Mouse (Mus musculus) heart, postnatal 36 days (tissue): ENCODE measurements around the gene Prkrip1. TPM values are rescaled to one million over a fixed set of nuclear protein-coding genes. Genes with fewer than 3 reads are reported as not detected.
A peak's percentile ranks its signal among the peaks of the same experiment; 100 is the strongest.
"Not testable (repeated sequence)": the region's sequence is repeated elsewhere in the genome, so short reads cannot be mapped to it uniquely, and the experiment has no call there.

ENCODE experiments used
- DNase-seq, 2 experiments: peaks; one replicate each; pipeline ENCODE4 v3.0.0; 2021 to 2022
- intact Hi-C: fragments of 180-260 bp; cut with DNase I; formaldehyde crosslinking; loops from one replicate; pipeline ENCODE4 v1.15.1; 2025
- total RNA-seq, 2 experiments: library from RNA; stranded (reverse); gene quantifications; 2 replicates each; pipeline ENCODE4 v1.2.3; 2021

Gene Prkrip1
- total RNA-seq, 2 experiments from 2014 or later = 15.2 to 20.5 TPM

GRCm38 (mm10) chr5:136167296-136167695 lies 31.5 kb downstream of the Prkrip1 start:
- DNase-seq = no peak
- intact Hi-C loops = no loop called here

DNA sequence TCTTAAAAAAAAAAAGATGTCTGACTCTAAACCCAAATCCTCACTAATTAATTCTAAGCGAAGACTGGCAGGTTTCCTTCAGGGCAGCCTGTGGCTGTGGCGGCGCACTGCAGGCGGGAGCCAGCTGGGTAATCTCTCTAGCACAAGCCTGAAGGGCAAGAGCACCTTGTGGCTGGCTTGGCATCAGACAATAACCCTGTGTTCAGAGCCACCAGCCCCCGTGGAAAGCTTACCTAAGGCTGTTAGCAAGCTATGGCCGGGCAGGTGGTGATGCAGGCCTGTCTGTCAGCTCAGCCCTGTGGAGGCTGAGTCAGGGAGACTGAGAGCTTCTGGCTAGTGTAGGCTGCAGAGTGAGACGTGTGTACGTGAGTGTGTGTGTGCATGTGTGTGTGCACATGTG lies 33.5 kb downstream of the Prkrip1 start:
- no peak for DNase-seq
- intact Hi-C loops = no loop called here

DNA sequence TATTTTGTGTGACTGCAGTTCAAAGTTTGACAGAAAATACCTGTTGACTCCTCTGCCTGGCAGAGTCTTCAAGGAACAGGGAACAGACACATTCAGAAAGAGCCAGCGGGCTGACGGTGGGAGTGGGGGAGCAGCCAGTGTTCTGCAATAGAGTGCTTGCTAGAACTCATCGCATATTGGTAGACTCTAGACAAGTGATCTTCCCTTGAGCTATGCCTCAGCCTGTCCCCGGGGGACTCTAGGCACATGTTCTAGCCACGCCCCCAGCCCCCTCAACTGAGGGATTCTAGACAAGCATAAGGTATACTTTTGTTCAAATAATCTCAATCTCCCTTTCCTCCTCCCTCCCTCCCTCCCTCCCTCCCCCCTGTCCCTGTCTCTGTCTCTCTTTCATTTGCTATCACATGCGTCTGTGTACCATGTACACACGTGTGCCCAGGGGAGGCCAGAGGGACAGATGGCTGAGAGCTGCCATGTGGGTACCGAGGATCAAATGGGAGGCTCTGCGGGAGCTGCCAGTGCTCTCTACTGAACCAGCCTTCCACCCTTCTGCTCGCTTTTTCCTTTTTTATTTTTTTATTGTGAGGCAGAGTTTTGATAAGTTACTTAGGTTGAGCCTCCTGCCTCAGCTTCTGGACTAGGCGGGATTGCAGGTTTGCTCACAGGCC lies 34.8 kb downstream of the Prkrip1 start:
- intact Hi-C loops = no loop called here

DNA sequence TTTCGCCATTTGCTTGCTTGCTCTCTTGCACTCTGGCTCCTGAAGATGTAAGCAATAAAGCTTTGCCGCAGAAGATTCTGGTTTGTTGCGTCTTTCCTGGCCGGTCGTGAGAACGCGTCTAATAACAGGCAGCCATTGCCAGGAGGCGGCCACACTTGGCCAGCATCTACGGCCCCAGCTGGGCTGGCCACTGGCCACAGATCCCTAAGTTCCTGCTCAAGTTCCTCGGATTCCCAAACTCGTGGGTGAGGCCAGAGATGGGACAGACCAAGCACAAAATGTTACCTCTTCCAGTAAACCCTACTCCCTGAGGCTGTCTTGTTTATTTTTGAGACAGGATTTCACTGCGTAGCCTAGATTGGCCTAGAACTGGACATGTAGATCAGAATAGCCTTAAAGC lies 38.7 kb downstream of the Prkrip1 start:
- peak; percentile 73 for DNase-seq

More for the DNA sequence above, 34.8 kb downstream of the Prkrip1 start:
- no peak for DNase-seq

DNA sequence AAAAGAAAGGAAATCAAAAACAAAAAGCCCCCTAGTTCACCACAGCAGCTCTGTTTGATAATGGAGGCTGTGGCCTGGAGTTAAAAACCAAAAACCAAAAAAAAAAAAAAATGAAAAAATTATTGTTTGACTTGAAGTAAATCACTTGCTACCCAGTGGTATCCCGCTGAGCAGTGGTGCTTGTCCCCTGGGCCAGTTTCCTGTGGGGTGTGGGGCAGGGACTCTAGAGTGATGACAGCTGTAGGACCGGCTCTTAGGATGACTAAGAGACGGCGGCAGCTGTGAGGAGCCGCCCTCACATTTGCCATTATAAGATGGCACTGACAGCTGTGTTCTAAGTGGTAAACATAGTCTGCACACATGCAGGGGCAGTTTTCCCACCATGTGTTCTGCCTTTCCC lies 43.4 kb downstream of the Prkrip1 start:
- DNase-seq = no peak
- intact Hi-C loops = no loop called here

More for the DNA sequence above, 38.7 kb downstream of the Prkrip1 start:
- intact Hi-C loops = not testable (repeated sequence)

DNA sequence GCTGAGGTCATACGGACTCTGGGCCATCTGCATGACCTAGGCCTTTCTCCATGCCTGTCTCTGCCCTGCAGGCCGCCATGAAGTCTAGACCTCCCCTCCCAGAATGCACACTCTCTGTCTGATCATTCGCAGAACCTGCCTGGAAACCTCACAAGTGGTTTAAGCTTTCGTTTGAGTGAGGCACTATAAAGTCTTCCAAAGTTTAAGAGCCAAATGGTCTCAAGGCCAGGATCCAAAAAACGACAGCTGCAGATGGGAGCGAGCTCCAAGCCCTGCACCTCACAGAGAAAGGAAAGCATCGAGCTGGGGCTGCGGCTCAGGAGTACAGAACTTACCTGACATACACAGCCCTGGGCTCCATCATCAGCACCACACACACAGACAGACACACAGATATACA lies 46.4 kb downstream of the Prkrip1 start:
- intact Hi-C loops = no loop called here
- peak; percentile 28 to 46 for DNase-seq

DNA sequence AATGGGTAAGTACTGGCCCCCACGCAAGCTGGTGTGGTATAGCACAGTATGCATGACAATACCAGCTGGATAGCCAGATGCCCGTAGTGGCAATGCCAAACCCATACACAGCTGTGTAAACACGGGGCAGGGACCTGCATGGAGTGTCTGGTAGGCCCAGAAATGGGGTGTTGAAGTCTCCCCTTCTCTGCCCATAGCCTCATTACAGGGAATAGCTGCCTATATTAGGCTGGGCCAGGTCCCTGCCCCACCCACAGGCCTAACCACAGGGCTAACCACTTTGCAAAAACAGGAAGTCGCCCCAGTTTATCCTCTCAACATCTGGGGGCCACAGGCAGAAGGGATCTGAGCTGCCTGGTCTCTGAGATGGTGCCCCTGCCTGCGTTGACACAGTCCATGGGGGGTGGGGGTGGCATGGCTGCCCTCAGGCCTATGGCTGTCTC lies 49.6 kb downstream of the Prkrip1 start:
- intact Hi-C loops, DNase-seq: not testable (repeated sequence)

DNA sequence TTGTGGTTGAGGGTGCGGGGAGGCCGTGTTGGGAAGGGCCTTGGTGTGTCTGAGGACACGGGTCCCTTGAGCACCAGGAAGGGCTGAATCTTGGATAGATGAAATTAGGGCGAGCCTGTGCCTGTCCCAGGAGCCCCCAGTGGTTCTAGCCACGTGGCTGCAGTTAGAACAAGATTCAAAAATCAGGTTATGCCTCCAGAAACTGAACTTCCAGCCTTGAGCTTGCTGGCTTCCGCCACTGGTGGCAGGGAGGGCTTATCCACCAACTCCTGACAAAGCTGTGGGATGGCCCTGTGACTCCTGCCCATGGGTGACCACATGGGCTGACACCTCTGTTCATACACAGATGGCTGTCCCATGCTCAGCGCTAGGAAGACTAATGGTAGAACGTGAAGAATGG lies 51.1 kb downstream of the Prkrip1 start:
- intact Hi-C loops = no loop called here
- DNase-seq = no peak

- no peak for DNase-seq
- intact Hi-C loops = no loop called here
Measured at GRCm38 (mm10) chr5:136146936-136147335, 51.8 kb downstream of the Prkrip1 start.

GRCm38 (mm10) chr5:136144606-136145430 lies 53.9 kb downstream of the Prkrip1 start:
- DNase-seq = no peak
- intact Hi-C loops = no loop called here

- no peak for DNase-seq
- intact Hi-C loops = no loop called here
Measured at GRCm38 (mm10) chr5:136143161-136143755, 55.5 kb downstream of the Prkrip1 start.

GRCm38 (mm10) chr5:136142746-136143145 lies 56.0 kb downstream of the Prkrip1 start:
- intact Hi-C loops = no loop called here
- no peak for DNase-seq

DNA sequence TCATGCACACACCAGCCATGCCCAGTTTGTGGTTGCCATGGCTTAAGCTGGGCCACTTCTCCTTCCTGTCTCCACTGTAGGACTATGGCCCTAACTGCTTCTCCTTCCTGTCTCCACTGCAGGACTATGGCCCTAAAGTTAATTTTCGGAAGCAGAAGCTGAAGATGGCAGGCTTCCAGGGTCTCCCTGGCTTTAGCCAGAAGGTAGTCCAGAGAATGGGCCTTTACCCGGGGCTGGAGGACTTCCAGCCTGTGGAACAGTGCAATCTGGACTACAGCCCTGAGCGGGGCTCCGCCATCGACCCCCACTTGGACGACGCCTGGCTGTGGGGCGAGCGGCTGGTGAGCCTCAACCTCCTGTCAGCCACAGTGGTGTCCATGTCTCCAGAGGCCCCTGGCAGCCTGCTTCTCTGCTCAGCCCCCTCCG lies 58.7 kb downstream of the Prkrip1 start:
- no peak for DNase-seq
- intact Hi-C loops = no loop called here

GRCm38 (mm10) chr5:136139393-136139792 lies 59.4 kb downstream of the Prkrip1 start:
- intact Hi-C loops = no loop called here
- DNase-seq = no peak

DNA sequence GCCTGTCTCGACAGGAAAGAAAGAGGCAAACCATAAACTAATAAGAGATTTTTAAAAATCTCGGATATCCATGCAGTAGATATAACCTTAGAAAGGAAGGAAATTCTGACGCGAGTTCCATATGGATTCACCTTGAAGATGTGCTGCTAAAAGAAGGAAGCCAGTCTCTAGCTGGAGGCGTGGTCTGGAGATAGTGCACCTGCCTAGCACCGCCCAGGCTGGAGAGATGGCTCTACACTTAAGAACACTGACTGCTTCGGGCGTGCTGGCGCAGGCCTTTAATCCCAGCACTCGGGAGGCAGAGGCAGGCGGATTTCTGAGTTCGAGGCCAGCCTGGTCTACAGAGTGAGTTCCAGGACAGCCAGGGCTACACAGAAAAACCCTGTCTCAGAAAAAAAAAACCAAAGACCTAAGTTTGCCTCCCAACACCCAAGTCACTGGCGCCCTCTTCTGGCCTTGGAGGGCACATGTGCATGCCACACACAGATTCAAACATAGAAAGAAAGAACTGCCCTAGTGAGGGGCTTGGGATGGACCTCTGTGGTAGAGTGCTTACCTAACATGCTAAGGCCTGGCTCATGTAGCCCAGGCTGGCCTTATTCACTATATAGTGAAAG lies 61.0 kb downstream of the Prkrip1 start:
- peak; percentile 43 to 51 for DNase-seq
- intact Hi-C loops = no loop called here

DNA sequence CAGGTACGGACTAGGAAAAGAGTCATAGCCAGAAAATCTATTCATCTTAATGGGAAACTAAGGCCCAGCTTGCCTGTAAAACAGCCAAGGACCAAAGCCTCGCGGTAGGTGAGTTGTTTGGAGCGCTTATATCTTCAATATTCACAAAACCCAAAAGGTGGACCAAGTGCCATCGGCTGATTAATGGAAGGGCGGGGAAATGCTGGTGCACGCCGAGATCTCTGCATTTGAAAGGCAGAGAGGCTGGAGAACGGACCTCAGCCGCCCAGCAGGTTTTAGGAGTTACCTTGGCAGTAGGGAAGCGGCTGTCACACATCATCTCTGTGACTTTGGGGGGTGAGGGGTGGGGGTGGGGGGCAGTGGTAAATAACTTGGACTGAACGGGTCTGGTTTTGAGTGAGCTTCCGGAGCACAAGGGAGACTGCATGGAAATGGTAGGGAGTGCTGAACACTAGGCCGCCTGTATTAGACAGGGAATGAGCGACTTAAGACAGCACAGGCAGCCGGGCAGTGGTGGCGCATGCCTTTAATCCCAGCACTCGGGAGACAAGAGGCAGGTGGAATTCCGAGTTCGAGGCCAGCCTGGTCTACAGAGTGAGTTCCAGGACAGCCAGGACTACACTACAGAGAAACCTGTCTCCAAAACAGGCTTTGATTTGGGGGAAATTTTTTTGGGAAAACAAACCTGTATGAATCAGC lies 62.3 kb downstream of the Prkrip1 start:
- no peak for DNase-seq
- intact Hi-C loops = no loop called here

GRCm38 (mm10) chr5:136135571-136136291 lies 63.0 kb downstream of the Prkrip1 start, which contains the start of the genes Lrwd1 and Alkbh4:
Gene Lrwd1, minus strand, starts transcription at chr5:136136074.
Gene Alkbh4, plus strand, starts transcription at chr5:136136146.
- DNase-seq = peak; percentile 94 to 95
- intact Hi-C loops = loop anchor here (1.0 kb wide), 2 partner anchors 18 to 51 kb away; no protein-coding TSS in a partner anchor
